Mouse (Mus musculus) thymus, adult 2 months (tissue): ENCODE data around the gene Hip1r.

Experiments used
- CTCF ChIP-seq: fragments of 200-500 bp; IDR thresholded peaks from 2 replicates; pipeline ENCODE4 v1.5.1; 2012; ENCODE audit warnings: mild to moderate bottlenecking, control low read depth, low read length, moderate library complexity, borderline replicate concordance; ENCODE audit not compliant: control insufficient read depth, poor library complexity, insufficient read depth; ENCODE audit errors: extremely low read depth
- POLR2A ChIP-seq: fragments of 200-500 bp; IDR thresholded peaks from 2 replicates; pipeline ENCODE4 v1.6.1; 2012; ENCODE audit warnings: mild to moderate bottlenecking, low read length, control low read depth, moderate library complexity; ENCODE audit not compliant: control insufficient read depth, poor library complexity, insufficient read depth; ENCODE audit errors: extremely low read depth

DNA sequence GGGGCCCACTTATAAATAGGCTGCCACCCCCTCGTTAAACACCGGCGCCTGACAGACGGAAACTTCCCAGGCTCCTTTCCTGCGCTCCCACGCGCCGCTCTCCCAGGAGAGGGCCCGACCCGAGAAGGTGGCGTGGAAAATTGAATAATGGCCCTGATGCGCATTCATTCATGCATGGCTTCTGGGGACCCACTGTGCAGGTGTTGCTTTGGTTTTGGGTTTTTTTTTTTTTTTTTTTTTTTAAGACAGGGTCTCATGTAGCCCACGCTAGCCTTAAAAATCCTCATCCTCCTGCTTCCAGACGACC is 704 bp downstream of the Hip1r start:
- TF ChIP-seq CTCF (no peak), POLR2A (no peak)
